Mouse (Mus musculus) thymus, postnatal 25 days (tissue): ENCODE results near the gene Rad21l.
"Not testable (repeated sequence)": the region's sequence is repeated elsewhere in the genome, so short reads cannot be mapped to it uniquely, and the experiment has no call there.

ENCODE experiments used
- DNase-seq: peaks from one replicate; pipeline ENCODE4 v3.0.0; 2022

Gene Rad21l

GRCm38 (mm10) chr2:151626296-151626695, 42.0 kb downstream of the Rad21l start:
- no peak for DNase-seq

DNA sequence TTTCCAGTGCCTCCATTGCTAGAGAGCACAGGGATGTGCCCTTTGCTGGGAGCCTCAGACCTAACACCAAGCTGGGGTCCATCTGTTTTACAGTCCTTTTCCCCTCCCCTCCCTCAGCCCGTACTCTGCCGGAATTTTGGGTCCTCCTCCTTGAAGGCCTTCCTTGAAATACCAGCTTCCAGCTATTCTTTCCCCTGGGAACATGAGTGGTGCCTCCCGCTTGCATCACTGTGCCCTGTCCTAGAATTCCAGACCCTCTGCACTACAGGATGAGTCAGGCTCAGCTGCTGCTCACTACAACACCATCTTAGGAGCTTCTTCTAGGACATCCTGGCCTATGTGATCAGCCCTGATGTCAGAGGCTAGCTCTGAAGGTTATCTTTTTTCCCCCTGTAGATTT, 44.6 kb downstream of the Rad21l start:
- DNase-seq = no peak

DNA sequence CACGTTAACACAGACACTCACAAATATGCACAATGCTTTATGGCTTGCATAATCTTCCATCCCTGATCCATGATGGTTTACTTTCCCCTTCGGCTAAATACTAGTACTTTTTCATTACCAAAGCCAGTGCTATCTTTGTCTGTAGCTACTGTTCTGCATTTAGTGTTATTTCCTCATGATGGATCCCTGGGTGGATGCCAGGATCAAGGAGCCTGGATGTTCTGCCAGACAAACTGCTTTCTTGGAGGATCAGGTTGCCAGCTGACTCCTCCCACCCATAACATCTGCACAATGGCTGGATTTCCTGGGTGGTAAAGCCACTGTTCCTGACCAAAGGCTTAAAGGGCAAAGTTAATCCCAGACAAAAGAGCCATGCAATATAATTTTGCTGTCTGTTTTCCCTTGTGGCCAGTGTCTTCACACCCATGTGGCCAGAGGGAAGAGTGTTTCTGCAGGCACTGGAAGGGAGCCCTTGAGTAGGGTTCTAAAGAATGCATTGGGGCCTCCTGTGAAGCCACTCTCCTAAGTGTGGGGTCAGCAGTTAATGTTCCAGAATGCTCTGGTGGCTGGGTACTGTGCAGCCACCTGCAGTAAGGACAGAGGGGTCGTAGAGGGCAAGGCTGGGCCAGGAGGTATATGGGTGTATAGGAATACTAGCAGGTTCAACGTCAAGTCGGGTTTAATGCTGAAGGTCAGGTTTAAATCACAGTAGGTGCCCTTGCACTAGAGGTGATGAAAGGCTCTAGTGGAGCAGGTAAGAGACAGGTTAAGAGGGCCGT, 51.6 kb downstream of the Rad21l start:
- no peak for DNase-seq

- not testable (repeated sequence) for DNase-seq
These were observed 52.6 kb downstream of the Rad21l start for GRCm38 (mm10) chr2:151615779-151616178.

DNA sequence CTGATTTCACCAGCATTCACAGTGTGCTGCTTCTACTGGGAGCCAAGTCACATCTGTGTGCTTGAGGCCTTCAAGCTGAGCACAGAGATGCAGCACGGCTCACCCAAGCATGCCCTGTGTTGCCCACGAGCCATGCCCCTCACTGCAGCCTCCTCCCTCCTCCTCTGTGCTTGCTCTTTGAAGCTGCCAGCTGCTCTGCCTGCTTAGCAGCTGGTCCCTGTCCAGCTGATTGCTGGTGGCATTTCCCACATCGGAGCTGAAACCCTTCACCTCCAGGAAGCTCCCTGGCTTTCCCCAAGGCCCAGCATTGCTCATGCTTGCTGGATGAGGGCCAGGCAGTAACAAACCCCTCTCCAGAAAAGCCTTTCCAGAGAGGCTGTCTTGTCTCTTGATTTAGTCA, 58.4 kb downstream of the Rad21l start:
- no peak for DNase-seq

DNA sequence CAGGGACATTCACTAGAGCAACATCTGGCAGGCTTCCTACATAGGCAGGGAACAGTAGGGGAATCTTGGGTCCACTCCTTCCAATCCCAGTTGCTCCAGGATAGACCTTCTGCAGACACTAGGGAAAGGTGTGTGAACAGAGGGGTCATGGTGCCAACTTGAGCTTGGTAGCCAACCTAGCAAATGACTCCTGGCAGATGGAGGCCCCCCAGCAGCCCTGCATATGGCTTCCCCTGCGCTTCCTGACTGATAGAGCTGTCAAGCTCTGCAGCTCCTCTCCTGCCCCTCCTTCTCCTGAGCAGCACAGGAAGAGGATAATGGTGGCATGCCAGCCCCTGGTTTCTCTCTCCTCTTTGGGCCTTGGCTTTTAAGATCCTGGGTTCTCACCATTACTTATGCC, 59.9 kb downstream of the Rad21l start:
- no peak for DNase-seq

DNA sequence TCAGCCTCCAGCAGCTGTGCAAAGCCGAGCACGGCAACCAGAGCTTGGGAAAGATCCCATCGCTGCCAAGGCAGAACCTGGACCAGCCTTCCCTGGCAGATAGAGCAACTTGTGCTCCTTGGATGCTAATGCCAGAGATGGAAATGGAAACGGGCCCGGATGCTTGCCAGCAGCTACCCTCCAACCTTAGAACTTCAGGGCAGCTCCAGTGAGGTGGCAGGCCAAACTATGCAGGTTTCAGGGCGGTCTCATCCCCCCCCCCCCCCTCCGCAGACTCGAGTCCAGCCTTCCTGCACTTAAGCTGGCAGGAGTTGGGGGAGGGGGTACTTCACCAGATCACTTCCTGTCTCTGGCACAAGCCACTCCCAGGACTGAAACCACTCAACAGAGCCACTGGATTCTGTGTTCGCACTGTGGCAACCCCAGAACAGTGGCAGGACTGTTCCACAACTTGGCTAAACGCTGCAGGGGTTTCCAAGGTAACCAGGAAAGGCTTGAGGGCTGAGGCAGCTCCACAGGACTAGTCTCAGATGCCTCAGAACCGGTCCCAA, 62.8 kb downstream of the Rad21l start:
- DNase-seq = no peak

DNA sequence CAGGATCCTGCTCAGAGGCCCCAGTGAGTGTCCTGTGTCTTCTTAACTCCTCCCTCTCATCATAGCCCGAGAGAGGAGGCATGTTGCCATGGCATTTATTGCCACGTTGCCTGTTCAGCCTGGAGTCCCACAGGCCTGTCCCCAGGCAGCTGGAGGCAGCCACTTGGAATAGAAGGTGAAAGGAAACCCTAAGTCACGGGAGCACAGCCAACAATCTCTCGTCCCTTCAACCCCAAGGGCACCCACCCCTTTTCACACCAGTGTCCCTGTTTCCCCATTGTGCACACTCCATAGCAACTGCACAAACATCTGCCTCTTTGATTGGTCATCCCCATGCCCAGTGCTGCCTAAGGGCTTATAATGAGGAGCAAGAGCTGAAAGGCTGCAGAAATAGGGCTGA, 64.7 kb downstream of the Rad21l start:
- no peak for DNase-seq

DNA sequence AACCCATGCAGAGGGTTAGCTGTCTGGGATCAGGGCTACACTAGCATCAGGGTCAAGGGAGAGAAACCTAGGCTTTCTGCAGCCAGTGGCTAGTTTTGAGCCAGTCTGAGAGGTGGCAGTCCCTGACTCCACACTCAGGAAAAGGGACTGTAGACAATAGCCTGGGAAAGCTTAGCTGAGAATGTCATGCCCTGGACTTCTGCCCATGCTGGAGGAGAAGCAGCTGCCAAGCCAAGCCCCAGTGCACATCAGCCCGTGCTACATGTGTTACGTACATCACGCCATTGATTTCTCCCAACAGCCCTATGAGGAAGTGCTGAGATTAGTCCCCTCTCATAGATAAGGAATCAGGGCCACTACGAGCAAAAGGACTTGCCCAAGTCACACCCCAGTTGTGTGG, 66.2 kb downstream of the Rad21l start:
- DNase-seq = no peak

DNA sequence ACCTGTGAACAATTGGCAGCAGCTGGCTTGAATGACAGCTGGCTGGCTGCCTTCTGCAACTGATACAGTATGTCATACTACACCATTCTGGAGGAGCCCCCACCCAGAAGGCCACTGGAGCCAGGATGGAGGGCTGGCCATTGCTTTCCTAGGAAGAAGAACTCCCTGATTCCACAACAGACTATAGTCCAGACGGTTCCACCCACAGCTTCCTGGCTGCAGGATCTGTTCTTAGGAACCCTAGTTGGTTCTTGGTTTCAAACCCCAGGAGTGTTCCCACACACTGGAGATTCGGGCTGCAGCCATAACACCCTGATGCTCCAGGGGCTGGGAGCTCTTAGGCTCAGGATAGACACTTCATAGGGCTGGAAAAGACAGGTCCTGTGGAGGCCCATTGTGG, 70.3 kb downstream of the Rad21l start:
- no peak for DNase-seq
